Mouse (Mus musculus): Measurements from ENCODE around the gene Gm20388.

The Gm20388 gene

DNA sequence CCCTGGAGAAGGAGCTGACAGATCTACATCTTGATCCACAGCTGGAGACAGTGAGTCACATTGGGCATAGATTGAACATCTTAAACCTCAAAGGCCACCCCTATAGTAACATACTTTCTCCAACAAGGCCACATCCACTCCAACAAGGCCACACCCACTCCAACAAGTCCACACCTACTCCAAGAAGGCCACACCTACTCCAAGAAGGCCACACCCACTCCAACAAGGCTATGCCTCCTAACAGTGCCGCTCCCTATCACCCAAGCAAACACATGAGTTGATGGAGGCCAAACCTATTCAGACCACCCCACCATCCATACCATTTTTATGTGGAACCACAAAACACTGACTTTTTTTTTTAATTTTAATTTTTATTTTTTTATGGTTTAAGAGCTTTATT is 3756.2 kb downstream of the Gm20388 start:
- in situ Hi-C loops (cut with MboI): no loop called here

- in situ Hi-C loops (cut with MboI): no loop called here
These were observed 3758.0 kb downstream of the Gm20388 start for GRCm38 (mm10) chr8:123668681-123669080.

DNA sequence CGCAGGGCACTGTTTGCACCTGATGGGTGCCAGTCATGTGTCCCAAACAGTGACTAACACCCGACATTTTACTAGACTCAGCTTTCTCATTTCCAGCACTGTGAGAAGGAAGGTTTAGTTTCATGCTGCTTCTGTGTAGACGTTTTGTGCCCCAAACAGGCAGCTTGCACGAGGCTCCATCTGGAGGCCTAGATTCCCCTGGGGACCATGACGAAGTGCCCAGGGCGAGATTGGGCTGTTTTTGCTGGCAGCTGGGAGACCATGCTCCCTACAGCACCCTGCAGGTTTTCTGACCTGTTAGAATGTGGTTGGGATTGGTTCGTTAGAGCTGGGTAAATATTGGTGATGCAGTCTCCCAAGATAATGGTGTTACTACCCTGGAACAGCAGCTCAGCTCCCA is 3760.1 kb downstream of the Gm20388 start:
- in situ Hi-C loops (cut with MboI): no loop called here

DNA sequence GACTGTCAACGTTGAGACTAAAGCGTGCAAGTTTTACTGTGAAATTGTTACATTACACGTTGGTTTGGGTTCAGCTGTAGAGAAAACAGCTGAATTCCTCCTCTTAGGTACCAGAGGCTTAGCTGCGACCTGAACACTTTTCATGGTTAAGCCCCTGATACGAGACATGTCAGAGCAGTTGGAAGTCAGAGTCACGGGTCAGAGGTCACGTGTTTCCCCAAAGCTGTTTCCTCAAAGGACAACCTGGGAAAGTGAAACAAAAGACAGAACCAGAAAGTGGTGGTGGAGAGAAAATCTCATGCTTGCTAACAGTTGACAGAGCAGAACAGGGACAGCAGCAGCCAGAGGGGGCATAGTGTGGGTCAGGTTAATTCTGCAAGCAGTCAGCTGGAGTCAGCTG is 3760.8 kb downstream of the Gm20388 start:
- in situ Hi-C loops (cut with MboI): no loop called here

- in situ Hi-C loops (cut with MboI): no loop called here
These were observed 3762.0 kb downstream of the Gm20388 start for GRCm38 (mm10) chr8:123672648-123673047.

GRCm38 (mm10) chr8:123675611-123676010 is 3765.0 kb downstream of the Gm20388 start:
- in situ Hi-C loops (cut with MboI): no loop called here

DNA sequence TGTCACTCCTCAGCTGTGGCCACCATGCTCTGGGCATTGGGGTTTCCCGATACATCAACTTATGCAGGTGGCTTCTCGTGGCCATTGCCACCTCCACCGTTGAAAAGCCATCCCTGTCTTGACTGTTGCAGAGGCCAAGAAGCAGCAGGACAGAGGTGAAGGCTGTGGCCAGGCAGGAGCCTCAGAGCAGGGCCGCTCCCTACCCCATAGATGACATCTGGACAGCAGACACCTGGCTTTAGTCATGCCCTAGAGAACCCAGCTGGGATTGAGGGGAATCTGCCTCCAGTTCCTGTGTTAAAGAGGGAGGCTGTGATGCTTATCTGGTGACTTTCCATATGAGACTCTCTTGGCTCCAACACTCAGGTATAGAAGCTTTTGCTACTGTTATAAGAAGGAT is 3767.7 kb downstream of the Gm20388 start:
- in situ Hi-C loops (cut with MboI): no loop called here

DNA sequence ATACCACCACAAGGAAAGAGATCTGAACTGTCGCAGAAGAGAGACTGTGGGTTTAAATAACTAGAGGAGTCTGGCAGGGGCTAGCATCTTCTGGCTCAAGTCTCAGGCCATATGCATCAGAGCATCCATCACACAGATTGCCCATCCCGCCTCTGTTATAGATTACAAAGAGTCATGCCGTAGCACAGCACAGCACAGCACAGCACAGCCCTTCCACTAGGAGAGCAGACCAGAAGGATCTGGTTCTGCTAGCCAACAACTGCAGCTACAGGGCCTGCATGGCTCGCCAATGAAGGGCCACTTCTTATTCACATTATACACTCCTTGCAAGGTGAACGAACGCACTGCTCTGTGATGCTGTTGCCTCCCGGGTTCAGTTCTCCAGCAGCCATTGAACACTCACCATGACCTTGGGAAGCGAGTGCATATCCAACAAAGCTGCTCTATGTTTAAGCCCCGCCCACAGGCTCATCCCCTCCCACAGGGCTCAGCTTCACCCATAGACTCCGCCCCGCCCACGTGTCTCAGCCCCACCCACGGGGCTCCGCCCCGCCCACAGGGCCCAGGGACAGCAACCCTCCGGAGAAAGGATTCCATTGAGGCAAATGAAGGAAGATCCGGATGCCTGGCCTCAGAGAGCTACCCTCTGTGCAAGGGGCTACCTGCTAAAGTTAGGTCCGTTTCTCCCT is 3771.6 kb downstream of the Gm20388 start:
- in situ Hi-C loops (cut with MboI): no loop called here

- in situ Hi-C loops (cut with MboI): no loop called here
These were observed 3772.7 kb downstream of the Gm20388 start for GRCm38 (mm10) chr8:123683321-123683720.

DNA sequence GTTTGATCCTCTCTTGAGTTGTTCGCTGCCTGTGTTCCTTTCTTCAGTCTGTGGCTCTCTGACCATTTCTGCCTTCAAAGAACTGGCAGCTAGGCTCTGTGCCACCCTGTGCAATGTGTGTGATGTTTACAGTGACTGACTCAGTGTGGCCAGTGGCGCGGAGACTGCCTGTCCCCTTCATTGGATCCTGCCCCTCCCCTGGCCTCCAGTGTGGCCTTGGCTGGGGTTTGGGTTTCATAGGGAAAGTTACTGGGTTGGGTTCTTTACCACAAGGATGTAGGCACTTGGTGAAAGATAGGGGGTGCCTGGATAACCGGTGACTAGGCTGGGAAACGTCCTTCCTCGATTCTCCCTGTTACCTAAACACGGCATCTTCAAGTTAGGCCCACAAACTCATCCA is 3774.2 kb downstream of the Gm20388 start:
- in situ Hi-C loops (cut with MboI): no loop called here

DNA sequence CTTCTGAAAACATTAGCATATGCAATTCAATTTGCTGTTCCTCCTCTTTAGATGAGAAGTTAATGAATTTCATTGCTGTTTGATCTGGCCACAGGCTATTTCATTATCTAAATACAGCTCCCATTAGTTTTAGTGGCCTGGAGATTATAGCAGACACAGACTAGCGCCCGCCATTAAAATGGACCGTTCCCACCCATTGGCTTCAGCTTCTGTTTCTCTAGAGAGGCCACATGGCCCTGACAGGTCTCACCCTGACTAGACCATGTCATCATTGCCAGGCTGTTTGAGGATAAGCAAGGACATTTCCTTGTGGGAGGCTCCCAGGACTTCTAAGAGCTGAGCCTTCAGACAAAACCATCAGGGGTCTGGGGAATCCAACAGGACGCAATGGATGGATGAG is 3774.8 kb downstream of the Gm20388 start:
- in situ Hi-C loops (cut with MboI): no loop called here

DNA sequence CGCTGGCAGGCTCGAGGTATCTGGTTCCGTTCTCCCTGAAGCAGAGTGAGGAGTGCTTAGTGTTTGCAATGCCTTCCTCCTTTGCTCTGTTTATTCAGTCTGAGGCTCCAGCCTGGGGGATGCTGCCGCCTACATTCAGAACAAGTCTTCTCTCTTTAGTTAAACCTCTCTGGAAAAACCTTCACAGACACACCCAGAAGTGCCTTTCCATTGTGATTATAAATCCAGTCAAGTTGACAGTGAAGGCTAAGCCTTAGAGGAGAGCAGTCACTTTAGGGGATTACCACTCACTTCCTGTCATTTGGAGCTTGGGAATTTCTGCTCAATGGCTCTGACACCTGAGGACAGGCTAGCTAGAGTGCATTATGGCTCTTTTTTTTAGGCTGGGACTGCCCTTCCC is 3777.2 kb downstream of the Gm20388 start:
- in situ Hi-C loops (cut with MboI): no loop called here

DNA sequence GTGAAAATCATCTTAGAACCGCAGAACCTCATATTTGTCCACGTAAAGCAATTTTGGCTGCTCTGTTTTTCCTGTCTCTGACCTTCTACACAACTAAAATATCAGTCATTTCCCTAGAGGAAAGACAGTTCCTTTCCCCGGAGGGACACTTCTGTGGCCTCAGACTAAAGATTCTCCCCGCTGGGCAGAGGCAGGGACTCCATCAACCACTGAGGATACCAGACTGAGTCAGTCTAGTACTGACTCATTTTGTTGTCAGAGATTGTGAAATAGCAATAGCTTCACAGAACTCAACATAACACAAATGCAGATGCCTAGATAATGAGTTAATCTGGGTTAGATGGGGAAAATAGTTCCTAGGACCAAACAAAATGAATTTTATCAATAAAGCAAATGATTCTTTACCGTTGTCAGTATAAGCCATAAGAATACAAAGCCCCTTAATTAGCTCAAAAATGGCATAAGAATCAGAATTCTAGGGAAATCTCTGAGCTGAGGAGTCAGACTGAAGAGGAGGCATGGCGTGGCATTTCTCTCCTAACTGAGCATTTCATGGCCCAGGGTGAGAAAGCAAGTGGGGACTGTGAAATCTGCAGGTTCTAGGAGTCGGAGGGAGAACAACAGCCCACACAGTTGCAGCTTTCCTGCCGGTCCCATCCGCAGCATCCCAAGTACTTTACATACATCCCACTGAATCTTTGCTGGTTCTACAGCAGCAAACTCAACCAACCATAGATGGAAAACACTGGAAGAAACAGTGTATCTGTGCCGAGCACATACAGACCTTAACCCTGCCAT is 3781.7 kb downstream of the Gm20388 start:
- in situ Hi-C loops (cut with MboI): no loop called here

DNA sequence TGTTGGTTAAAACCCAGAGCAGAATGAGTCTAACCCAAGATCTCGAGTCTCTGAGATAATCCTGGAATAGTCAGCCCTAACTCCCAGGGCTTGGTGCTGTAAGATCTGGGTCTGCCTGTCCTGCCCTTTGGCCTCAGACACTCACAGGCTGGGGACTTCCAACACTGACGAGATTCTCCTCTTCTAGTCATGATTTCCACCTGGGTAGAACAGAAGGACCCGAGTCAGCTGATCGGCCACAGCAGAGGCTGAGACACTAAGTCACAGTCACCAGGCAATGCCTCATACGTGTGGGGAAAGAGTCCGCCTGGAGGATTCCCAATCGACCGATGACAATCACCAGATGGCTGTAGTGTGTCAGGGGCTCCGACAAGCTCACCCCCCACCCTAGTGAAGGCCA is 3785.5 kb downstream of the Gm20388 start:
- in situ Hi-C loops (cut with MboI): no loop called here

DNA sequence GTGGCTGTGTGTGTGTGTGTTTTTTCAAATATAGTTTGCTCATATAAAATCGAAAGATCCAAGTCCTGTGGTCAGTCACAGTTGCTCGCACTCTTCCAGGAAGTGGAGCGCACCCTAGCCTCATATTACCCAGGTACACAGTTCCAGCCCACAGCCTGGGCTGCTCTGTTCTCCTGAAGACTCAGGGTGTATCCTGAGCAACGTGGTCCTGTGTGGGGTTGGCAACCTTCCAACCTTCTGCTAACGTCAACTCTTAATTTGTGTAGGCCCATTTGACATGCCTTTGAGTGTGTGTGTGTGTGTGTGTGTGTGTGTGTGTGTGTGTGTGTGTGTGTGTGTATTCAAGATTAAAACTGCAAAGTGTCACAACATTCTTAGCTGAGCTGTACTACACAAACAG is 3786.7 kb downstream of the Gm20388 start:
- in situ Hi-C loops (cut with MboI): no loop called here

DNA sequence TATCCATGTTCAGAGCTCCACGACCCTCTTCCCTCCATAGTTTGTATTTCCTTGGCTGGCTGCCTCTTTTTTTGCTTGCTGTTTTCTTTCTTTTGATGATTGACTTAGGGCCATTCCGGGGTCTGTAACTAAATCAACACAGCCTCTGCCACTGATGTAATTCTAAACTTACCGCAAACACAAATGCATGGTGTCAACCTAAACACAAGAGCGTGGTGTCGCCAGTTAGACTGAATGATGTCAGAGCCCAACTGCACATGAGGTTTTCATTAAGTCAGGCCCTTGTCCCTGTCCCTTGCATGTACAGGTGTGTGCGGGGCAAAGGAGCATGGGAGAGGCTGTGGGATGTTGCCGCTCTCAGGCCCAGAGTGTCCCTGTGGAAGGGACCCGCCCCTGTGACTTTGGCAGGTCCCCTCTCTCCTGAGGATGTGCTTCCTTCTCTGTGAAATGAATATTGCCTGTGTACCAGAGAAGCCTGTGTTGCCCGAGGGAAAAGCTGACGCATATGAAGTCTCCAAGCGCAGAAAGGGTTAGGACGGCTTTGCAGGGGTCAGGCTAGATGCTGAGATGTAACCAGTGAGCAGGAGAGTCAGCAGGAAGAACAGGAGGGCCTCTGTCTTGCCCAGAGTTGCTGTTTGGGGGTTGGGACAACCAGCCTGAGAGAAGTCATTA is 3789.9 kb downstream of the Gm20388 start:
- in situ Hi-C loops (cut with MboI): no loop called here

- in situ Hi-C loops (cut with MboI): no loop called here
These were observed 3791.4 kb downstream of the Gm20388 start for GRCm38 (mm10) chr8:123701952-123702587.

DNA sequence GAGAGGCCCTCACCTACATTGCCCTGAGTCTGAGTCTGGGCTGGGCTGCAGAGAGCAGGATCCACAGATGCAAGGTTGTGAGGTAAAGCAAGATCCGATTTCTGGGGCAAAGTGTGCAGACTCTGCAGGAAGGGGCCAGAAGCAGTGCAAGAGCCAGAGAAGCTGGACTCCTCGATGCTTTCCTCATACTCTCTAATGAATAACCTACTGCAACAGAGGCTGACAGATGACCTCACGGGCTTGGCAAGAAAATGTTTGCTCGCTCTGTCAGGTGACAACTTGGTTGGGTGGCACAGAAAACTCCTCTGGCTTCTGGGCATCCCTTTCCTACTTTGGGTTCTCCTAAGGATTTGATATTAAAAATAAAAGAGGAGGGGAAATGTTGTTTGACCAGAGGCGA is 3794.7 kb downstream of the Gm20388 start:
- in situ Hi-C loops (cut with MboI): no loop called here

DNA sequence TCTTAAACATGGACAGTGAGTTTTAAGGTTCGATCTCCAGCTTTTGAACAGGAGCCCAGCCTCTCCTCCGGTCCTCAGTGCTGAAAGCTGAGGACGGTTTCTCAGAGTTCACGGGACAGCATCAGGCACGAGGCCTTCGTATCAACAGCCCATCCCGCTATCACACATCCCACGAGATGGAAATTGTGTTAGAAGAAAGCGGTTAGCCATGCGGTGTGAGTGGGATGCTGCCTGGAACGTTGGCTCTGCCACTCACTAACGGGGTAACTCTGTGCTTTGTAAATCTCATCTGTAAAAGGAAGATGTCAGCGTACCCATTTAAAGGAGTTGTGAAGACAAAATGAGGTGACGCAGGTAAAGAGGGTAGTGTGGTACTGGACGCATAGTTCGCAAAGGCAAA is 3796.5 kb downstream of the Gm20388 start:
- in situ Hi-C loops (cut with MboI): no loop called here

DNA sequence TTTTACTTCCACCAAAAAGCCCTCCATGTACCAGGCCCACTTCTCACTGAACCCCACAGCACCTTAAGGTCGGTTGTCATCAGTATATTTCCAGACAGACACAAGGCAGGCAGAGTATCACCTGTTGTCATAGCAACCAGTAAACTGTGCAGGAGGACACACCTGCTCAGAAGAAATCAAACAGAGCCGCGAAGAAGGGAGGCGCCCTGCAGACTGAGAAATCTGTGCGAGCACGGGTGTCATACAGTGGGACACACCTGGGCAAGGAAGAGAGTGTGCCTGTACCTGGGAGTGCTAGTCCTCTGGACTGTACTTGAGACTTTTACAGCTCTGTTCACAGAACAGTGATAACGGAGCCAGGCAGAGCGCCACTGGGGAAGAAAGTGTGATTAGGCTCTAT is 3798.1 kb downstream of the Gm20388 start:
- in situ Hi-C loops (cut with MboI): no loop called here

GRCm38 (mm10) chr8:123710335-123710734 is 3799.7 kb downstream of the Gm20388 start:
- in situ Hi-C loops (cut with MboI): no loop called here

DNA sequence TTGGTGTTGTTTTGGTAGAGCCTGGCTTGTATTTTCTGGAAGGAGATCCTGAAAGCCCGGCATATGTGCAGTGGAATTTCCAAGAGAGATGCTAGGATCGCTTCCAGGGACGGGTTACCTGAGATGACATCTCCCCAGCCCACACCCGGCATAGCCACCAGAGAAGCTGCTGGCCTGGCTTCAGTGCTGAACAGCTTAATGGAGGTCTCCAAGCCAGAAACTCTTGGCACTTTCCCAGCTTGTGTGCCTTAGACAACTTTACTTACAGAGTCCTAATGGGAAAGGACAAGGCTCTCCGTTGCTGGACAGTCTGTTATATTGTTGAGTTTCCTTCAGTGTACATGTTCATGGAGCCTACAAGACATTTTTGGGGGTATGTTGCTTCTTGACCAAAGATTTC is 3803.8 kb downstream of the Gm20388 start:
- in situ Hi-C loops (cut with MboI): no loop called here
